Mouse (Mus musculus) adrenal gland, adult 18-20 months (tissue): ENCODE measurements around the gene Sh2b3. TPM values are rescaled to one million over a fixed set of nuclear protein-coding genes. Genes with fewer than 3 reads are reported as not detected.

ENCODE experiments used
- DNase-seq, 2 experiments: peaks; one replicate each; pipeline ENCODE4 v3.0.0; 2021 to 2022; ENCODE audit warnings: low spot score in 2 of 2
- total RNA-seq, 2 experiments: library from RNA; stranded (reverse); gene quantifications; 1 replicate in 1 of 2; 2 replicates in 1 of 2; pipeline ENCODE4 v1.2.3; 2021

Sh2b3 gene
- total RNA-seq, 2 experiments from 2014 or later = 28.4 to 29.6 TPM

GRCm38 (mm10) chr5:121825606-121826005 is 11.8 kb downstream of the Sh2b3 start:
- DNase-seq = no peak

GRCm38 (mm10) chr5:121824121-121824520 is 13.3 kb downstream of the Sh2b3 start:
- DNase-seq = peak in 1 of 2 experiments; percentile 42

GRCm38 (mm10) chr5:121823668-121824067 is 13.8 kb downstream of the Sh2b3 start:
- no peak for DNase-seq

- DNase-seq = no peak
Observed at GRCm38 (mm10) chr5:121822786-121823505, 14.5 kb downstream of the Sh2b3 start.

GRCm38 (mm10) chr5:121821552-121821951 is 15.9 kb downstream of the Sh2b3 start:
- no peak for DNase-seq

- no peak for DNase-seq
Observed at GRCm38 (mm10) chr5:121821116-121821515, 16.3 kb downstream of the Sh2b3 start.

GRCm38 (mm10) chr5:121820657-121821056 is 16.8 kb downstream of the Sh2b3 start:
- DNase-seq = no peak

- peak in 1 of 2 experiments; percentile 22 for DNase-seq
Observed at GRCm38 (mm10) chr5:121820161-121820560, 17.3 kb downstream of the Sh2b3 start.

GRCm38 (mm10) chr5:121819559-121819958 is 17.9 kb downstream of the Sh2b3 start:
- DNase-seq = no peak

GRCm38 (mm10) chr5:121818862-121819261 is 18.6 kb downstream of the Sh2b3 start:
- no peak for DNase-seq

- peak in 1 of 2 experiments; percentile 19 for DNase-seq
Observed at GRCm38 (mm10) chr5:121818401-121818800, 19.0 kb downstream of the Sh2b3 start.

- DNase-seq = peak in 1 of 2 experiments; percentile 18
Observed at GRCm38 (mm10) chr5:121817551-121817950, 19.9 kb downstream of the Sh2b3 start.

- no peak for DNase-seq
Observed at GRCm38 (mm10) chr5:121816611-121817010, 20.8 kb downstream of the Sh2b3 start.

GRCm38 (mm10) chr5:121815867-121816380 is 21.5 kb downstream of the Sh2b3 start:
- DNase-seq = no peak

- peak; percentile 31 to 57 for DNase-seq
Observed at GRCm38 (mm10) chr5:121815067-121815466, 22.4 kb downstream of the Sh2b3 start.

GRCm38 (mm10) chr5:121813744-121814143 is 23.7 kb downstream of the Sh2b3 start:
- DNase-seq = no peak

- DNase-seq = no peak
Observed at GRCm38 (mm10) chr5:121812526-121813243, 24.8 kb downstream of the Sh2b3 start.

GRCm38 (mm10) chr5:121811485-121811931 is 25.9 kb downstream of the Sh2b3 start:
- no peak for DNase-seq

GRCm38 (mm10) chr5:121810331-121811151 is 26.9 kb downstream of the Sh2b3 start:
- no peak for DNase-seq

GRCm38 (mm10) chr5:121809667-121810224 is 27.7 kb downstream of the Sh2b3 start:
- no peak for DNase-seq

GRCm38 (mm10) chr5:121808202-121808601 is 29.2 kb downstream of the Sh2b3 start:
- no peak for DNase-seq
